Mouse (Mus musculus): Measurements from ENCODE around the gene Zfp943. TPM values are rescaled to one million over a fixed set of nuclear protein-coding genes. Genes with fewer than 3 reads are reported as not detected.
"Not testable (repeated sequence)": the region's sequence is repeated elsewhere in the genome, so short reads cannot be mapped to it uniquely, and the experiment has no call there.

Gene Zfp943
- polyA plus RNA-seq (2015; fragmentation: Nextera tagmentation; extraction: Ambion mirVana), result 17.3 and 17.8 TPM in 2 replicates

DNA sequence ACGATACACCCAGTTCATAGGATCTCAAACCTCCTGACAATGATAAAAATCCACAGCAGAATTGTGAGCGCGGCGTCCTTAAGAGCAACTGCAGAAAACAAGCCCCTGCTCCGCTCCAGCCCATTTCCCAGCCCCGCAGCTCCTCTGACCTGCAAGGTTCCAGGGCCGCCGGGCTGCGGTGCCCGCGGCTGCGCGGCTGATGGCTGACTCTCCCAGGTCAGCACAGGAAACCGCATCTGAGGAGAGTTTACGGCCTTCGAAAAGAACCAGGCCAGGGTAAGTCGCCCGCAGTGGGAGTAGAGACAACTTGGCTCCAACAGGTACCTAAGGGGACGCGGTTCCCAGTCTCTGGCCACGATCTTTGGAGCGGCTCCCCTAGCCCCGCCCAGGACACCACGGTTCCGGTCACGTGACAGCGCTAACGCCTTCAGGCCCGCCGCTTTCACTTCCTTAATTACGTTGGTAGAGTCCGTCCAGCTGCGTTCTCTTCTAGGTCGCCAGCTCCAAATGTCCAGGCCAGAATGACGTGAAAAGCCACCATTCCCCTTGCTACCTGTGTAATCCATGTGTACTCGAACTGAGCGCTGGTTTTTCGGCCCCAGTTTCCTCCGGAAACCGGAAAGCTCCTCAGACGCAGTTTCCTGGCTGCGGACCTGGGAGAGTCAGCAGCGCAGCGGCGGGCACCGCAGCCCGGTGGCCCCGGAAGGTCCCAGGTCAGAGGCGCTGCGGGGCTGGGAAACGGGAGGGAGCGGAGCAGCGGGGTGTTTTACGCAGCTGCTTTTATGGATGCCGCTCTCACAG is at the start of gene Zfp943, which contains the start of gene Zfp942:
Gene Zfp943 (plus strand): TSS at position 446 of the 801 bp plus-strand sequence.
Gene Zfp942 (minus strand): TSS at position 358 of the 801 bp plus-strand sequence.
- Histone ChIP-seq H3K4me2 (replicated peaks) (peak within 1 kb of the TSS; percentile 49), H3K27ac (replicated peaks) (peak within 1 kb of the TSS; percentile 85), H3K4me3 (replicated peaks) (peak within 1 kb of the TSS; percentile 75), H3K9ac (peak within 1 kb of the TSS; percentile 69)
- ATAC-seq (ENCODE audit: insufficient number of reproducible peaks, low FRiP score, low TSS enrichment, low read depth), result peak; percentile 94
- not testable (repeated sequence) for H3K27me3 ChIP-seq; H3K36me3 ChIP-seq; H3K9me3 ChIP-seq (replicated peaks); H3K4me1 ChIP-seq
- WGBS, result under 1% methylated on average over 44 of the region's 55 CpGs

DNA sequence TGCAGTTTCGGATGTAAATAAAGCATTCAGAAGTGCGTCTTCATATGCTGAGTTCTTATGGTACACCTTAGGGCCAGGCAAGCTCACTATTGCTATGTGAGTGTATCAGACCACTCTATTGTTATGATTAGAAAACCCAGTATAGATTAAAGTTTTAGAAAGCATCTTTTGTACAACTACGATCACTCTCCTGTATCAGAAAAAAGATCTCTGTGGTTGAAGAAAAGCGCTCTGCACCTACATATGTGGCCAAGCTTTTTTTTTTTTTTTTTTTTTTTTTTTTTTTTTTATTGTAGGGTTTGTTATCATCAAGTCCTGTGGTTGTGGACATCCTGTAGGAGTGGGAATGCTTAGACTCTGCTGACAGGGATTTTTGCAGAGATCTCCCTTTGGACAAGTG is 950 bp downstream of the Zfp943 start:
- no peaks in the 10 kb centered on the region for H3K27me3 ChIP-seq
- peak overlapping the region; percentile 42 for H3K4me2 ChIP-seq (replicated peaks)
- H3K9ac ChIP-seq, result no peak overlapping the region
- ATAC-seq (ENCODE audit: insufficient number of reproducible peaks, low FRiP score, low TSS enrichment, low read depth), result no peak
- peak overlapping the region; percentile 75 for H3K4me3 ChIP-seq (replicated peaks)
- 56% methylated on average over 4 of the region's 4 CpGs for WGBS
- H3K36me3 ChIP-seq, result peaks cover 11% of the 10 kb centered on the region
- peaks cover 6% of the 10 kb centered on the region for H3K4me1 ChIP-seq
- H3K27ac ChIP-seq (replicated peaks), result no peak overlapping the region
- no peaks in the 10 kb centered on the region for H3K9me3 ChIP-seq (replicated peaks)

DNA sequence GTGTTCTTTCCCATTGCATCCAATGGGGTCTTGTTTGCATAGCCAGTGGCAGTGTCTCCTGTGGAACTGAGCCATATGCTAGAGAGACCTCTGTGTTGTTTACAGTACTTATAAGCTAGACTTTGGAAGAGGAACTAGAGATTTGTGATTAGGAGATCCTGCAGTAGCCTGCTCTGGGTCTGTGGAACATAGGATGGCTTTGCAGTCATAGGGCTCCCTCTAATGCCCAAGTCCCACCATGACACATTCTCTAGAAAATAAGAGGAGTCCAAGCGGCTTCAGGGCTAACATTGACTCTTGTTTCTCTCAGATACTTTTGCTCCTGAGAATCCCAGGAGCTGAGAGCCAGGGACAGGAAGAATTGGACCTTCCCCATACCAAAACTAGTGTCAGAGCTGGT is 73.2 kb downstream of the Zfp943 start:
- WGBS, result 28% methylated on average over 1 of the region's 1 CpGs
- not testable (repeated sequence) for H3K9ac ChIP-seq; H3K27me3 ChIP-seq; H3K27ac ChIP-seq (replicated peaks); H3K9me3 ChIP-seq (replicated peaks); H3K4me3 ChIP-seq (replicated peaks); H3K4me2 ChIP-seq (replicated peaks); H3K4me1 ChIP-seq; H3K36me3 ChIP-seq; ATAC-seq (ENCODE audit: insufficient number of reproducible peaks, low FRiP score, low TSS enrichment, low read depth)

DNA sequence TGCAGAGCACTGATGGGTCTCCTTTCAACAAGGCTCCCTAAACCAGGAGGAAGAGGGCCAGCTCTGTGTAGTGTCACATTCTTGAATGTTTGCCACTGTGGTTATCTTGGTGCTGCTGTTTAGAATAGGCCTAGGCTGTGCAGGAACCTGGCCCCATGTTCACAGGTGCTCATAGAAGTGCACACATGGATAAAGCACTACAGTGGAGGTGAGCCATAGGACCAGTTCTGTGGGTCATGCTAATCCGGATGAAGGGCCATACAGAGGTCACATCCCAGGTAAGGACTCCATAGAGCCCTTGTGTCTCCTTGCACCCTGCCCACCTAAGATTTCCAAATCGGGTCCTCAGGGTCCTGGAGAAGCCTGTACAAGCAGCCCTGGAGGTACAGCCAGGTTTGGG is 87.1 kb downstream of the Zfp943 start:
- no peak overlapping the region for H3K4me2 ChIP-seq (replicated peaks)
- no peaks in the 10 kb centered on the region for H3K27me3 ChIP-seq
- peaks cover 1% of the 10 kb centered on the region; the same call in 1 of the 2 replicates for H3K9me3 ChIP-seq (replicated peaks)
- no peaks in the 10 kb centered on the region for H3K4me1 ChIP-seq
- no peak overlapping the region for H3K4me3 ChIP-seq (replicated peaks)
- H3K27ac ChIP-seq (replicated peaks), result no peak overlapping the region
- no peak for ATAC-seq (ENCODE audit: insufficient number of reproducible peaks, low FRiP score, low TSS enrichment, low read depth)
- WGBS, result 69% methylated on average over 2 of the region's 2 CpGs
- no peak overlapping the region for H3K9ac ChIP-seq
- H3K36me3 ChIP-seq, result no peaks in the 10 kb centered on the region

DNA sequence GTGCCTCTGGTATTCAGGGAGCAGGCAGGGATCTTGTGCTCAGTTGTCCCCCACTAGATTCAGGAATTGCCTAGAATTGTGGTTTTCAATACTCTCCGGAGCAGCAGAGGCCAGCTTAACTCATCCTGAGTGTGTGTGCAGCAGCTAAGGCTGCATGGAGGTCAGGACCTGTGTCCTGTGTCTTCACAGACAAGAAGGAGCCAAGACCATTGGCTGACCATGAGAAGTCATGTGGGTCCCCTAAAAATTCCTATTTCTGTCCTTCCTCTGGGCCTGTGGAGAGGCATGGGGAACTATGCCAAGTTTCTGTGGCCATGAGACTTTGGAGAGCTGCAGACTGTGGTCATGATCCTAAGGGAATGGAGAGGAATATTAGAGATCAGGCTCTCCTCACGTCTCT is 90.9 kb downstream of the Zfp943 start:
- H3K27me3 ChIP-seq, result no peaks in the 10 kb centered on the region
- no peak overlapping the region for H3K4me3 ChIP-seq (replicated peaks)
- H3K4me2 ChIP-seq (replicated peaks), result no peak overlapping the region
- no peak overlapping the region for H3K9ac ChIP-seq
- 65% methylated on average over 2 of the region's 2 CpGs for WGBS
- H3K36me3 ChIP-seq, result no peaks in the 10 kb centered on the region
- ATAC-seq (ENCODE audit: insufficient number of reproducible peaks, low FRiP score, low TSS enrichment, low read depth), result no peak
- H3K4me1 ChIP-seq, result no peaks in the 10 kb centered on the region
- H3K27ac ChIP-seq (replicated peaks), result no peak overlapping the region
- H3K9me3 ChIP-seq (replicated peaks), result peaks cover 3% of the 10 kb centered on the region; the same call in 1 of the 2 replicates

DNA sequence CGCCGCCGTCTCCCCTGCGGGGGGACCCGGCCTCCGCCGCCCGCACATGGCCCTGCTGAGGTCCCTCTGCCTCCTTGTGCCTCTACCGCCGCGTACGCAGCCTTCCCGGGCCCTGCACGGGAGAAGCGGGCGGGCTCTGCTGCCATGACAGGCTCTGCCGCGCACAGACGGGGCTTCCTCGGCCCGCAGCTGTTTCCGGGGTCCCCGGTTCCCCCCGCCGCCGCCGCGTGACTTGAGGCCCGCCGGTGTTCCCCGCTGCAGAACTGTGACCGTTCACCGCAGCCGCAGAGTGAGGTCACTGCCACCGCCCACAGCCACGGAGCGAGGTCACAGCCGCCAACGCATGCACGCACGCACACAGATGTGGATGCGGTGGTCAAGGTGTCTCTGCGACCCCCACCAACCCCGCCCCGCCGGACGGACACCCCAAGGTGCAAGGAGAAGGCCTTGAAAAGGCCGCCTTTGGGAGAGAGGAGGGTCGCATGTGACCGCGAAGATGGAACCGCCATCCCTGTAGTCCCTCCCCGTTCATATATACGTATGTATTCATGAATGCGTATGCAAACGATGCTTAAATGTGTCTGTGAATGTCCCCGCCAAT is 118.8 kb downstream of the Zfp943 start:
- Histone ChIP-seq H3K36me3 (no peaks in the 10 kb centered on the region), H3K9me3 (replicated peaks) (no peaks in the 10 kb centered on the region), H3K4me3 (replicated peaks) (peak overlapping the region; percentile 59), H3K4me2 (replicated peaks) (peak overlapping the region; percentile 85), H3K27me3 (no peaks in the 10 kb centered on the region), H3K9ac (peak overlapping the region; percentile 50), H3K4me1 (no peaks in the 10 kb centered on the region), H3K27ac (replicated peaks) (peak overlapping the region; percentile 39; the same call in 1 of the 2 replicates)
- ATAC-seq (ENCODE audit: insufficient number of reproducible peaks, low FRiP score, low TSS enrichment, low read depth), result peak; percentile 57; the same call in 1 of the 2 replicates
- 3% methylated on average over 57 of the region's 57 CpGs for WGBS

DNA sequence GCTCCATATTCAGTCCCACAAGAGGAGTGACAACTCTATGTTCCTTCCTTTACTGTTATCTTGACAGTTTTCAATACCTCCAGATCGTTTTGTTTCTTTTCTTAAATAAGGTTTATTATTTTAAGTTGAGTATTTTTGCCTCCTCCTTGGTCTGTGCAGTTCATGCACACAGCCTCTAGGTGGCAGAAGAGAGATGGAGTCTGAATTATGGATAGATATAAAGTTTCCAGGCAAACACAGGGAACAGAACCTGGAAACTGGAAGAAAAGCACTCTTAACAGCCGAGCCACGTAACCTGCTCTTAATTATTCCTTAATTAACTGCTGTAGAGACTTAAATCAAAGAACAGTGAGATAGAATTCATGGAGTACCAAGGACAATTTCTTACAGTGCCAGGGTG is 120.9 kb downstream of the Zfp943 start:
- H3K4me2 ChIP-seq (replicated peaks), result not testable (repeated sequence)

DNA sequence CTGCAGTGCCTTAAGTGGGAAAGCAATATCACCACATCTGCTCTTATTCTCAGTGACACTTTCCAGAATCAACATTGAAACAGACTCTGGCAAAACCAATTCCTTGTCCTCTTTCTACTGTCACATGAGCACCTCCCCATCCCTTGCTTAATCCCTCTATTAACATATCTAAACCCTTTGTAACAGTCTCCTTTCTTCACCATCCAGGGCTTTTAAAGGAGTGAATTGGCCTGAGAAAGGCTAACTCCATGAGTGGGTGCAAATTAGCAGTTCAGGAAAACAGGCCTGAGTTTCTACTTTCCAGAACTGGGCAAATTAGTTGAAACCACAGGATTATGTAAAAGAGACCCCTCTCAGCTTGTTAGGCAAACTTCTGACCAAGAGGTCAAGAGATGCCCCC is 156.4 kb downstream of the Zfp943 start:
- Histone ChIP-seq H3K4me2 (replicated peaks) (no peak overlapping the region), H3K27ac (replicated peaks) (no peak overlapping the region), H3K4me1 (no peaks in the 10 kb centered on the region), H3K9me3 (replicated peaks) (no peaks in the 10 kb centered on the region), H3K36me3 (no peaks in the 10 kb centered on the region), H3K27me3 (no peaks in the 10 kb centered on the region), H3K9ac (no peak overlapping the region), H3K4me3 (replicated peaks) (no peak overlapping the region)
- ATAC-seq (ENCODE audit: insufficient number of reproducible peaks, low FRiP score, low TSS enrichment, low read depth), result no peak

More for the DNA sequence above, 120.9 kb downstream of the Zfp943 start:
- not testable (repeated sequence) for H3K9ac ChIP-seq; H3K27ac ChIP-seq (replicated peaks); H3K9me3 ChIP-seq (replicated peaks); ATAC-seq (ENCODE audit: insufficient number of reproducible peaks, low FRiP score, low TSS enrichment, low read depth); H3K27me3 ChIP-seq; H3K4me3 ChIP-seq (replicated peaks); H3K4me1 ChIP-seq; H3K36me3 ChIP-seq
- WGBS, result 21% methylated on average over 3 of the region's 3 CpGs

Other genes with a start within 250 kb of the Zfp943 start
- gene Zfp229, start 231.8 kb upstream of the Zfp943 start, polyA plus RNA-seq (2015; fragmentation: Nextera tagmentation; extraction: Ambion mirVana), result 6.1 and 6.5 TPM in 2 replicates
- gene Zfp820, start 116.8 kb upstream of the Zfp943 start, polyA plus RNA-seq (2015; fragmentation: Nextera tagmentation; extraction: Ambion mirVana), result 5.3 and 7.0 TPM in 2 replicates
- gene Zfp995, start 52.6 kb upstream of the Zfp943 start, polyA plus RNA-seq (2015; fragmentation: Nextera tagmentation; extraction: Ambion mirVana), result 6.2 and 7.5 TPM in 2 replicates
- gene Zfp942, start 88 bp upstream of the Zfp943 start, polyA plus RNA-seq (2015; fragmentation: Nextera tagmentation; extraction: Ambion mirVana), result 18.4 and 20.1 TPM in 2 replicates
- gene Zfp947, start 203.6 kb downstream of the Zfp943 start, polyA plus RNA-seq (2015; fragmentation: Nextera tagmentation; extraction: Ambion mirVana), result 1.7 and 1.9 TPM in 2 replicates

Data from embryonic facial prominence, embryonic 15.5 days (tissue).